Mouse (Mus musculus) common myeloid progenitor, adult 5-6 weeks (primary cell): ENCODE measurements around the gene Nf2. TPM values are rescaled to one million over a fixed set of nuclear protein-coding genes. Genes with fewer than 3 reads are reported as not detected.
"Not testable (repeated sequence)": the region's sequence is repeated elsewhere in the genome, so short reads cannot be mapped to it uniquely, and the experiment has no call there.

Experiments used
- ATAC-seq: replicated peaks from 2 replicates; pipeline ENCODE4 v1.8.0; 2016; ENCODE audit warnings: low read depth, mild to moderate bottlenecking, moderate TSS enrichment, inconsistent platforms; ENCODE audit not compliant: poor library complexity, severe bottlenecking
- total RNA-seq: library from RNA; stranded (forward); fragments of 200-1000, 187-1606 nt; gene quantifications from 2 replicates; pipeline ENCODE4 v1.2.3, GENCODE M21; 2017

The Nf2 gene
- total RNA-seq, 1 experiment from 2014 or later: 72.8 TPM

DNA sequence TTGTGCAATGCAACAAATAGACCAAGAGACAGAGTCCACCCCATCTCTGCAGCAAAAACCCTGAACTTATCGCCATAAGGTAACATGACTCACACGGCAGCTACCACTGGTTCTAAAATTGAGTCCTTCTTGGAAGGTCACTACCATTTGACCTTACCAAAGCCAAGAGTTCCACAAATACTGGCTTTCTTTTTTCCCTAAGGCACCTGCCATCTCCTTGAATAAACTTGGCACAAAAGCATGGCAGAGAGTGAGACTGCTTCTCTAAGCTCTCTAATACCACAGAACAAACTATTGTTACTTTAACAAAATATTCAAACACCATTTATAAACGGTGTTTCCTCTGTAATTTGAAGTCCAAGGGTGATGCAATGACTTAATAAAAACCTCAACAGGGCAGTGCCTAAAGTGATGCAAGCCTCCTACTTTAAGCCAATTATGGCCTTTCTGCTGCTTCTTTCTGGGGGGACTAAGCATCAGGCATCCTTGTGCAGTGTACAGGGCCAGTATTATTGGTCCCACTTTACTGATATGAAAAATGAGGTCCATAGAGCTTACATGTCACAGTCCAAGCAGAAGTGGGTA is 8.3 kb downstream of the Nf2 start:
- no peak for ATAC-seq

DNA sequence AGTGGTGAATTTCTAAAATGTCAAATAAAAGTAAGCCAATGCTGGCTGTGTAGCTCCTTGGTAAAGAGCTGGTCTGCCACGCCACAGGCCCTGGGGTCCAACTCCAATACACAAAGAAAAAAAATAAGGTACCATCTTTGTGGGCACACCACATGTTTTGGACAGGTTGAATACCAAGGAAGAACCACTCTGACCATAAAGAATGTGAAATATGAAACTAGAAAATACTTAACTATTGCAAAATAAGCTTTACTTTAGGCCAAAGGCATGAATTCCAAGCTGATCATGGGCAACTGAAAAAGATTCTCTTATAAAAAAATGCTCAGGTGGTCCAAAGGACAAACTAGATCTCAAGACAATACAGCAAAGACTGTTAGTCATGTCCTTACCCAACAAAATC is 11.1 kb downstream of the Nf2 start:
- ATAC-seq: no peak

DNA sequence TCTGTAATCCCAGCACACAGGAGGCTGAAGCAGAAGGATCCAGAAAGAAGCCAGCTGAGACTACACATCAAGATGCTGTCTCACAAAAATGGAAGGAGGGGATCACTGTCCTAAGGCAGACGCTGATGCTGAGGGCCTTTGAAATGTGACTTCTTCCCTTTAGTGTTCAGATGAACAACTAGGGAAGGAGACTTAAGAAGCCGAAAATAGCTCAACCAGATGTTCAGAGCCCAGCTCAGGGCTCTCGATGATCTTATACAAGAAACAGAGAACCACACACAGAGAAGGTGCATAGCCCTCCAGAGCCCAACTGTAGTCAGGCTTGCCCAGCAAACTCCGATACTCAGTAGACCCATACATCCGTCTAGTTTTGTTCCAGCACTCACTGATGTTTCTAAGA is 12.0 kb downstream of the Nf2 start:
- no peak for ATAC-seq

DNA sequence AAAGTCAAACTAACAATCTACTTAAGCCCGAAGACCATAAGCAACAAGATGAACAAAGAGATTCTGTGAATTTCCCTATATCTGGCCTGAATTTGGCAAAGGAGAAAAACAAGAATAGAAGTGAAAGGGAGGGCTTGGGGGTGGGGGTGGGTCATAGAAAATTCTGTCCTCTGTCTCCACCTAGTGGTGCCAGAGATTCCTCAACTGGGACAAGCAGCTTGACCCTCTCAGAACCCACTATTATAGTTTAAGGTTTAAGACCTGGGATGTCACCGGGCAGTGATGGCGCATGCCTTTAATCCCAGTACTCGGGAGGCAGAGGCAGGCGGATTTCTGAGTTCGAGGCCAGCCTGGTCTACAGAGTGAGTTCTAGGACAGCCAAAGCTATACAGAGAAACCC is 12.6 kb downstream of the Nf2 start:
- ATAC-seq: peak; percentile 66

DNA sequence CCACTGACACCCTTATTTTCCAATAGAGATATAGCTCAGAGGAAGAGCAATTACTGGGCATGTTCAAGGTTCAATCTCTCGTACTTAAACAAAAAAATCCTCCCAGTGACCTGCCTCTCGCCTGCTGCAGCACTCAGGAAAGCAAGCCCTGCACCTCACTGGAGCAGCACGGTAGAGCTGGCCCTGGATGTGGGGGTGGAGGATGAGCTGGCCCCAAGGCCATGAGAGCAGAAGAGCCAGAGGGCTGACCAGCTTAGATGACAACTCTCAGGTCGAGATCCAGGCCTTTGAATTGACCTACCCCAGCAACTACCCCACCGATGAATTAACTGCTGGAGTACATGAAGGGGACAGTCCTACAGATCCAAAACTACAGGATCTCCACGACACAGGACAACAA is 13.9 kb downstream of the Nf2 start:
- no peak for ATAC-seq

DNA sequence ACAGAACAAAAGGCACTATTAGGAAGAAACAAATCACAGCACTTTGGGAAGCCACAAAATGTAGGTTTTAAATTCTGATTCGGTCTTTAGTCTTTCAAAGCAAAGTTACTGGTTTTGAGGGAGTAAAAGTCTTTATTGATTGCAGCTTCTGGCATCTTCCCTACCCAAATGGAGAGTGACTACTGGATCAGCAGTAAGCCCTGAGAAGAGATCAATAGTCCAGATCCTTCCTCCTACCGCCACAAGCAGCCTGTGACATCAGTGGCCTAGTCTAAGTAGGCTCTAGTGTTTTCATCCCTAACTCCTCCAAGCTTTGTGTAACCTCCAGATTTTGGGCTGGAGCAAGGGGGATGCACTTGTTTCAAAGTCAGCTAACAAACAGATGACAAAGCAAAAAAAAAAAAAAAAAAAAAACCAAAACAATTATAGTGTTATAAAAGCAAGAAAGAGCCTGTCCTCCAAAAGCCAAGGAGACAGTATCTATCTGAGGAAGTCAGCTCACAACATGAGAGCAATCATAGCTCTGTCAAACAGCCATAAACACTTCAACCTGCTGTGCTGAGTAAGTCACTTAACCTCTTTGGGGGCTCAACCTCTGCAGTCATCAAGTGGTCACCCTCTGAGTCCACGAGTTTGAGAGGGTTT is 15.9 kb downstream of the Nf2 start:
- ATAC-seq: no peak

DNA sequence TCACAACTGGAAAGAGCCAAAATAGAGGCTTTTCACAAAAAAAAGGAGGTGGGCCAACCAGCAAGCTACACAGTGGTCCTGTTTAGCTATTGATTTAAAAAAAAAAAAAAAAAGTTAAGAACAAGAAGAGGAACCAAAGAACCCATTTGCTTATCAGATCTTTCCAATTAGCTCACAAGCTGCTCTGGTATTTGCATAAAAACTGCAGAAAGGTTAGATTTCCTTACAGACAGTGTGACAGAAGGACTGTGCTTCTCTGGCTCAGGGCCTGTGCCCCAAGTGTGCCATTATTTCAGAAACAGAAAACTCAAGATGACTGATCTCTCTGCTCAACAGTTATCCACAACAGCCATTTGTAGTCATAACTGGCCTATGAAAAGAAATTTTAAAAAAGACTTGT is 18.3 kb downstream of the Nf2 start:
- no peak for ATAC-seq

DNA sequence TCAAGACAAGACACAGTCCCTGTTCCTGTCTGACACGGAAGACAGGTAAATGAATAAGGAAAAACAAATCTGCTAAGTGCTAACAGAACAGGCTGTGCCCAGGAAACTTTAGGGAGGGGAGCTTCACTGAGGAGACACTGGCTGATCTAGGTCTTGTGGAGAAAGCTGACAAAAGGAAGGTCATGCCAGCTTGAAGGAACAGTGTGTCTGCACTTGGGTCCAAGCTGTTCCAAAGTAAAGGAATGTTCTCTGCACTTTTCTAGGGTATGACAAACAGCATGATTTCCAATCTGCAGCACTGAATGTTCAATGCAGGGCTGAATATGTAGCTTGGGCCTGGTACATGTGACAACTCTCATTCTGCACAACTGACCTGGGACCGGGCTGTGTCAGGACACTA is 21.4 kb downstream of the Nf2 start:
- ATAC-seq: no peak

DNA sequence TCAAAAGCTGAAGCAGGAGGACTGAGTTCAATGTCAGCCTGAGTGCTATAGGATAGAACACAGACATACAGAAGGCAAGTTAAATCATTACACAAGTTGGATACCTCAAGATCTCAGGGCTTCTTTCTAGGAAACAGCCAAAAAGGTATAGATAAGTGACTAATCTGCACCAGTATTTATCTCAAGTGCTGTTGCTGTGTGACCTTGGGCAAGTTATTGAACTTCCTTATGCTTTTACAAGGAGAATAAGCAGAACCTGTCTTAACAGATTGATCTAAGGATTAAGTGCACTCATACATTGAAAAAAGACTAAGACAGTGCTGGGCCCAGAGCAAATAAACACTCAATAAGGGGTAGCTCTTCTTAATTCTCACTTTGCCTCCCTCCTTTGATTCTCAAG is 22.0 kb downstream of the Nf2 start:
- ATAC-seq: no peak

DNA sequence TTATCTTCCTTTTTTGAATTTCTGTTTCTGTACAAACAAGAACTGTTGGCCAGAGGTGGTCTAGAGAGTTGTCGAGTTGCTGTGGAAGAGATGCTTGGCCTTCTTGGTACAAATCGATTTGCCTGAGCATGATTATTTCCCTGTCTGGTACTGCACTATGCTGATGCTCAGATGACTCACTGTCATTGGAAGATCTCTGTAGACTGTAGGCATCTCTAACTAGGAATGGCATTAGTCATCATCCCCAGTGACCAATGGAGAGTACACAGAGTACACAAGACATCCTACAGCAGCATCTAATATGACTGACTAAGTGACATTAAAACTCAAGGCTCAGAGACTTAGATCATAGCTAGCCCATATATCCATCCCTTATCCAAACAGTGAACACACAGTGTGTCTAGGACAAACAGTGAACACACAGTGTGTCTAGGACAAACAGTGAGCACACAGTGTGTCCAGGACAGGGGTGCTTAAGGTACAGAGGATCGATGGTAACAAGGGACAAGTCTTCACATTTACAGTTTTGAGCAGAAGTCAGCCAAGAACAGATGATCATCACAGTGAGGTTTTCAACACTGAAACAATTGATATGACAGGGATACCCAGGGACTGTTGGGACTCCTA is 23.1 kb downstream of the Nf2 start:
- ATAC-seq: no peak

DNA sequence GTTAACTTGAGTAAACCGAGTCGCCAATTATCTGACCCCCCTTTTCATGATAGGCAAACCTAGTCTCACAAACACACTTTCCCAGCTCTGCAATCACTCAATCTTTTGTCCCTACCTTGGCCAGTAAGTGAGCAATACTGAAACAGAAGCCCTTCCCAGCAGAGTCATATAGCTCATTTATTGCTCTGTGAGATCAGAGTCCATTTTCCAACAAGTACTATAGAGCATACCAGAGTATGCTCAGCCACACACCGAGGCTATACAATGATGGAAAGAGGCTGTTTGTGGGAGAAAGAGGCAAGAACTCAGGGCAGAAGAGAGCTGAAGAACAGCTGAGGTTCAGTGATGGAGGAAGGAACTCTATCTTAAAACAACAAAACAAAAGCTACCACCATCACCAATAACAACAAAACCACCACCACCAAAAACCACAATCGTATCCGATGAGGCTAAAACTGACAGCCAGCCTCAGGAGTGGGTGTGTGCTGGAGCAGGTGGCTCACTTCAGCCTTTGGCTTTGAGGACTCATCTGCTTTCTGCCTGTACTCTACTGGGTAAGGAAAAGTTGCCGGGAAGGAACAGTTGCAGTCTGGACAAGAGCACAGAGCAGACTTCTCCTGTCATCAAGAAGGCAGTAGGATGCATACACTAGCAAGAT is 25.6 kb downstream of the Nf2 start:
- ATAC-seq: peak; percentile 63; the same call in 1 of the 2 replicates

DNA sequence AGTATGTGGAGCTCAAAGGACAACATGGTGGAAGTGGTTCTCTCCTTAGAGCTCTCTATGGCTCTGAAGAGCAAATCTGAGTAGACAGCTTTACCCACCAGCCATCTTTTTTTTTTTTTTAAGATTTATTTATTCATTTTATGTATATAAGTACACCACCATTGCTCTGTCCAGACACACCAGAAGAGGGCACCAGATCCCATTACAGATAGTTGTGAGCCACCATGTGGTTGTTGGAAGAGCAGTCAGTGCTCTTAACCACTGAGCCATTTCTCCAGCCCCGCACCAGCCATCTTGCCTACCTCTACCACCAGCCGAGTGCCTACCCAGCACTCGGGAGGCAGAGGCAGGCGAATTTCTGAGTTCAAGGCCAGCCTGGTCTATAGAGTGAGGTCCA is 26.9 kb downstream of the Nf2 start:
- not testable (repeated sequence) for ATAC-seq

DNA sequence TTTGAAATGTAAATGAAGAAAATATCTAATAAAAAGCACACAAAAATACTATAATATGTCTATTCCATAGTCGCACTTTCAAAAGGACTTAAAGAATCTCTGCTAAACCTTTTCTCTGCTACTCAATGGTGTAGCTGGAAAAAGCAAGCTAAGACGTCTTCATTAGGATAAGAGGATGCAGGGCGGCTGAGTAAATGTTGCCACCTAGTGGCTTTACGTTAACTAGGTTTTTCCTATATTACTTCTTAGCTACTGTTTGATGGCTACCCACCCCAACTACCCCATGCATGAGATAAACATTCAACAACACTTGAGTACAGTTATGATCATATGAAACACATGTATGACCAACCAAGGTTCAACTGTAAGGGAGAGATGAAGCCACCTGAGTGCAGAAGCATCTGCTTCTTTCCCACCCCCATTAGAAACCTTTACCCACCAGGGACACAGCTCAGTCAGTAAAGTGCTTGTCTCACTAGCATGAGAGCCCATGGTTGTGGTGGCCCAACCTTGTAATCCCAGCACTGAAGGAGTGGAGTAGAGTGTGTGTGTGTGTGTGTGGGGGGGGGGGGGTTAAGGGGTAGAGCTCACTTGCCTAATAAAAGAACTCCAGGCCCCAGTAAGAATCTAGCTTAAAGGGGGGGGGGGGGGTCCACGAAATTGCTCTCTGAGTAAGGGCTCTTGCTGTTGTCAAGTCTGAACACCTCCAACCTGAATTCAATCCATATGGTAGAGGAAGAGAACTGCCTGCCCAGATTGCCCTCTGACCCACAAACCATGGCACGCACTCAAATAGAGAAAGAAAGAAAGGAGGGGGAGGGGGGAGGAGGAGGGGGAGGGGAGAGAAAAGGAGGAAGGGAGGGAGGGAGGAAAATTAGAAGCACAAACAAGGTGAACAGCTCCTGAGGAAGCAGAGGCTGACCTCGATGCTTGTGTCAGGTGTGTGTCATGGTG is 27.6 kb downstream of the Nf2 start:
- peak; percentile 56; the same call in 1 of the 2 replicates for ATAC-seq

DNA sequence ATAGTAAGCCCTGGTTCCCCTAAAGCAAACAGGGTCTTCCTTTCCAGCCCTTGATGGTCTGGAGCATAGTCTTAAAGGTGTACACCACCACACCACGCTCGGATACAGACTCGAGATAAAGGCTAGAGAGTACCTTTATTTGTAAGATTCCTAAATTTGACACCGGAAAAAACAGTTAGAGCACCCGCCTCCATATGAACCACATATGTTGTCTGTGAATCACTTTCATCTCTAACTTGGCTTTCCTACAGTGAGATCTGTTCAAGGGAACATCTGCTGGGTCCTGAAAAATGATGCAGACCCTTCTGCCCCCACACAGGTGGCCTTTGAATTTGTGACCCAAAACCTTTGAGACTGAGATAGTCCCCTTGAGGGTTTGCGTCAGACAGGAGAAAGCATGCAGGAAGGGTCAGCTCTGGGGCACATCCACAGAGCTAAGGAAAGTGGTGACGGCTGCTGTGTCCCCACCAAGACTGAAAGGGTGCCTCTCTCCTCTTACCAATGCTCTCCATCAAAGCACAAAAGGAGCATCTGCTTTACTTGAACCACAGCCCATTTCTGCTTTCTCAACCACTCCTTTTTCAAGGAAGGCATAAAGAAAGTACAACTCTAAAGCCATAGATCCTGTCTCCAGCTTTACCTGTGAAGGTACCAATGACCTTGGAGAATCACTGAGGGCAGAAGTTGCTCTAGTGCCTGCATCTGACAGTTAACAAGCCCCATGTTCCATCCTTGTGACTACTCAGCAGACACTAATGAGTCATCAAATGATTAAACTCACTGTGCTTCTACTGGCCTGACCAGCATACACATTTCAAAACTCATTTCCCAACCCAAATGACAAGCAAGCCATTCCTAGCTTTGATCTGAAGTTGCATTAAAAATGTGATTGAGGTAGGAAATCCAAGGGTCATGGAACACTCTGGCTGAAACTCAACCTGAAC is 34.6 kb downstream of the Nf2 start:
- ATAC-seq: no peak

DNA sequence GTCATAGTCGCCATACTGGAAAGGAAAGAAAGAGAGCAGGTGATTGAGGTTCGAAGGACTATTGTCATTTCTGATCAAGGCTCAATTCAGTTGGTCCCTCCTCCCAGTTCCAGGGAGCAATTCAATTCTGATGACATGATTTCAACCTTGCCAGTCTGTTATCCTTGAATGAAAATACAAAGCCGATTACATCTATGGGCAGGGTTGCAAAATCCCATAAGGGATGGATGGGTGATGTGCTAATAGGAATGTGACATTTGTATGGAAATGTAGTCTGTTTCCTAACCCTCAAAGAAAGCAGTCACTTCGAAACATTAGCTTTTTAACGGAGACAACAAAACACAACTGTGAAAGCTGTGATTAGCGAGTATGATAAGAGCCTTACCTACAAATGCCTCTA is 41.0 kb downstream of the Nf2 start:
- ATAC-seq: no peak

DNA sequence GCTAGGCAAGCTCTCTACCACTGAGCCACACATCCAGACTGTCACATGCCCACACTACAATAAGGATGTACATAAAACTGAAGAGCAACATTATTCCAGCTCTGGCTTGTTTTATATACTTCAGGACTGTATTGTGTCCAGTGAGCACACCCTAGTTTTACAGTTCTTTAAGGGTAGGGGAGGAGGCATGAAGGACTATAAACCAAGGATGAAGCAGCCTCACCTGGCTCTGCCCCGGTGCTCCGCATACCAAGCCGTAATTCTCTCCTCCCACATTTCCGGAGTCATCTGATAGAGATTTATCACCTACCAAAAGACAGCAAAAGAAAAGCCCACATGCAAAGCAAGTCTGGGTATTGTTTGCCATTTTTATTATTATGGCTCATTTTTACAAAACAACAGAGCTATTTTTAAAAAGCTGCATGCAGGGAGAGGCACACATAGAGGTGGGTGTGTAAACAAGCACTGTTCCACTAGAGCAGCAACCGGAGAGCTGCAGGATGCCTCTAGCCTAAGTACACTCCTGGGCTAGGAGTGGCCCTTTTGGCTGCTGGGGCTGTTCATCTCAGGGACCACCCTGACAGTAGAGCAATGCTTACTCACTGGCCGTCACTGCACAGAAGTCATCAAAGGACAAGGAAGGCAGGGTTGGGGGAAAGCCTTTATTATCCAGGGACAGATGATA is 43.2 kb downstream of the Nf2 start:
- no peak for ATAC-seq

DNA sequence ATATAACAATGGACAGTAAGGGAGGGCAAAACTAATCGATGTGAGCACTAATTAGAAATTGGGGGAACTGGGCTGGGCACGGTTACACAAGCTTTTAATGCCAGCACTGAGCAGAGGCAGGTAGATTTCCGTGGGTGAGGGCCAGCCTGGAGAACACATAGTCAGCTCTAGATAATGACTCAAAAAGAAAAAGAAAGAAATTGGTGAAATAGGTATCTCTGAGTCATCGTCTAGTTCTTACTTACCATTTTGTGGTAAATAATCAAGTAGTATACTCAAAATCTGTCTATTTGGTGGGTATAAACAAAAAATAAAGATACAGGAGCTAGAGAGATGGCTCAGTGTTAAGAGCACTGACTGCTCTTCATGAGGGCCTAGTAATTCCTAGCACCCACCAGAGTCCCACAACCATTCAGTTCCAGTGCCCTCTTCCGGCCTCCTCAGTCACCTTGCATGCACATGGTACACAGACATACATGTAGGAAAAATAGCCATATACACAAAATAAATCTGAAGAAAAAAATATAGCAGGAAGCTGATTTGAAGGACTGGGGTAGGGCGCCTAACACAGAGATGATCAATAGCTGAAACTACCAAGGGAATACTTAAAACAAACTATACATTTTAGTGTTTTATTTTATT is 44.3 kb downstream of the Nf2 start:
- ATAC-seq: no peak

DNA sequence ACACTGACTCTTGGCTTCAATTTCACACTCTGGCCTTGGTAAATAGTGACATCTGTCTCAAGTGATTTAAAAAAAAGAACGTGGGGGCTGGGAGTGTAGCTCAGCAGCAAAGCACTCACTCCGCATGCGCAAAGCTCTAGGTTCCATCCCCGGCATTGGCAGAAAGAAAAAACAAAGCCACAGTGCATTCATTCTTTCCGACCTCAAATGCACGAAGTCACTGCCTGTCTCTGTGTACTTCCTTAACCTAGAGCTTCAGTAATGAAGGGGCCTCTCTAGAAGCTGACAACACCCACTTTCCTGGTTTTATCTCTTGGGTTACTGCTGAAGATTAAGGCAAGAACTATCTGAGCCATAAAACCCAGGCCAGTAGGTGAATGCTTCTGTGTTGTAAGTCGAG is 45.4 kb downstream of the Nf2 start:
- no peak for ATAC-seq
